Mouse (Mus musculus): Measurements from ENCODE around the gene Vmn1r55. TPM values are rescaled to one million over a fixed set of nuclear protein-coding genes. Genes with fewer than 3 reads are reported as not detected.
"Not testable (repeated sequence)": the region's sequence is repeated elsewhere in the genome, so short reads cannot be mapped to it uniquely, and the experiment has no call there.

Gene Vmn1r55
- not detected for total RNA-seq (2021)

DNA sequence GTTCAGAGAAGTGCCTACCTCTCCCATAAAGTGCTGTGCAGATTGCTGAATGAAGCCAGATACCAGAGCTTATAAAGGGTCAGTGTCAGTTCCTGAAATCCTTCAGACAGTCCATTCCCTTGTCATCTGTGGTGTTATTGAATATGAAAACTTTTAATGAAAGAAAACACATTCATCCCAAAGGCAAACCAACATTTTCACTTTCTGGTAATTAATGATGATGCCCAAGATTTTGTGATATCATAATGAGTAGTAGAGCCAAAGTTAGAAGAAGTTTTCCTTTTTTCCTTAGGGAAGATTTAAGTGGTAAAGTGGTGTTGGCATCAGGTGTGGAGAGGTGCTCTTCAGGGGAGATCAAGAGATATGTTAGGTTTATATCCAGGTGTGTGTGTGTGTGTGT, at the start of gene Vmn1r55:
Vmn1r55 (minus strand) TSS at position 101 of the 400 bp plus-strand sequence.
- intact Hi-C loops (cut with DNase I); DNase-seq (ENCODE audit: low spot score in 2 of 2): not testable (repeated sequence)

DNA sequence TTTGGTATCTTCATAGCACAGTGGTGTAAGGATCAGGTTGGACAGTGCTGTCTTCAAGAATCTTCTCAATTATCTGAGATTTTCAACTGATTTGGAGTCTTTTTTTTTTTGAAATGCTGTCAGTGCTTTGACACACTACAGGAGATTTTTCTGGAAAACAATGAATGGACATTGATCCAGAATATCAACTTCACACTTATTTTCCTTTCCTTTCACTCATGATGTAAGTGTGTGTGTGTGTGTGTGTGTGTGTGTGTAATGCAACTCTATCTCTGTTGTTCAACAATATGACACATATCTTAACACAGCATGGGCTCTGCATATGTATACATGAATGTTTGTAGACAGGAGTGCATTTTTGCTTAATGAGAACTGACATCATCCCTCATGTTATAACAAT, 47.2 kb upstream of the Vmn1r55 start, which contains the start of gene Vmn1r56:
Vmn1r56 (minus strand) TSS at position 101 of the 400 bp plus-strand sequence.
- intact Hi-C loops (cut with DNase I); DNase-seq (ENCODE audit: low spot score in 2 of 2): not testable (repeated sequence)

DNA sequence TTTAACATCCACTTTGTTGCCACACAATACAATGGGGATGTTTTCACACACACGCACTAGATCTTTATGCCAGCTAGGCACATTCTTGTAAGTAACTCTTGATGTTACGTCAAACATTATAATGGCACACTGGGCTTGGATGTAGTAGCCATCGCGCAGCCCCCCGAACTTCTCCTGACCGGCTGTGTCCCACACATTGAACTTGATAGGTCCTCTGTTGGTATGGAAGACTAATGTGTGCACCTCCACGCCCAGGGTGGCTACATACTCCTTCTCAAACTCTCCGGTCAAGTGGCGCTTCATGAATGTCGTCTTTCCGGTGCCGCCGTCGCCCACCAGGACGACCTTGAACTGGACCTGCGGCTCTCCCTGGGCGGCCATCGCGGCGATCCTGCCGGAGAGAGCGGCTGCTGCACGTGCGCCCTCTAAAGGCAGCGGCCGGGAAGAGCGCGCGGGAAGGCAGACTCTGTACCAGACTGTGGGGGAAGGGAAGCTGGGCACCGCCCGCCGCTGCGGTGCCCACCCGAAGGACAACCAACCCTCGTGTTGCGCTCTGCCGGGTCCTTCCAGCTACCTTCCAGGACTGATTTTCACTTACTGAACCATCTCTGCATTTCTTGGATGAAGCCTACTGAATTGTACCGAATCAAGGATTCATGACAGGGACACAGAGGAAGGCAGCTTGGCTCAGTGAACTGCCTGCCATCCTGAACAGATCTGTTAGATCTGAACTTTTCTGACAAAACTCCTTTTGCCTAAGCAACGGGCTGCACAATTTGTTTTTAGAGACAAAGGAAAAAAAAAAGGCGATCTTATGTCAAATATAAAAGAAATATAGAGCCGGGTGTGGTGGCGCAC, 23.7 kb downstream of the Vmn1r55 start, which contains the start of gene Rasl2-9:
Rasl2-9 (minus strand) TSS at position 402 of the 858 bp plus-strand sequence.
- peak; percentile 77 to 82 for DNase-seq (ENCODE audit: low spot score in 2 of 2)
- intact Hi-C loops (cut with DNase I) = loop anchor here (2.0 kb wide), 1 partner anchor 45 kb away; the partner anchor contains the start of gene Epn1

DNA sequence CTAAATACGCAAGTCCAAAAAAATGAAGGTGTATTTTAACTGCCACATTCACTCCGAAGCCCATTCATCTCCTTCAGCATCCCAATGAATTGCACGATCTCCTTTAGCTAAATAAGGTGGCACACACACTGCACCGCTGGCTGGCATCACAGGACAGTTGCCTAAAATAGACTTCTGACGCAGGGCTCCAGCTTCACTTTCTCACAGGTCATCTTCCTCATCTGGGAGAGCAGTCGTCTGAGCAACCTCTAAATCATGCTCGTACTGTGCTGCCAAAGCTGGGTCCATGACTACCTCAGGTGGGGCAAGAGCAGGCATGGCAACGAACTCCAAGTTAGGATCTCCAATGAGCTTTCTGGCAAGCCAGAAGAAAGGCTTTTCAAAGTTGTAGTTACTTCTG, 24.4 kb downstream of the Vmn1r55 start:
- DNase-seq (ENCODE audit: low spot score in 2 of 2) = no peak
- intact Hi-C loops (cut with DNase I) = loop anchor here (2.0 kb wide), 1 partner anchor 44 kb away; the partner anchor contains the start of gene Epn1

GRCm38 (mm10) chr7:5116850-5117249, 32.6 kb downstream of the Vmn1r55 start, which contains the start of gene Rfpl4:
Rfpl4 (minus strand) TSS chr7:5116950.
- intact Hi-C loops (cut with DNase I) = no loop called here
- no peak for DNase-seq (ENCODE audit: low spot score in 2 of 2)

GRCm38 (mm10) chr7:5112701-5113100, 36.8 kb downstream of the Vmn1r55 start:
- no peak for DNase-seq (ENCODE audit: low spot score in 2 of 2)
- intact Hi-C loops (cut with DNase I) = no loop called here

DNA sequence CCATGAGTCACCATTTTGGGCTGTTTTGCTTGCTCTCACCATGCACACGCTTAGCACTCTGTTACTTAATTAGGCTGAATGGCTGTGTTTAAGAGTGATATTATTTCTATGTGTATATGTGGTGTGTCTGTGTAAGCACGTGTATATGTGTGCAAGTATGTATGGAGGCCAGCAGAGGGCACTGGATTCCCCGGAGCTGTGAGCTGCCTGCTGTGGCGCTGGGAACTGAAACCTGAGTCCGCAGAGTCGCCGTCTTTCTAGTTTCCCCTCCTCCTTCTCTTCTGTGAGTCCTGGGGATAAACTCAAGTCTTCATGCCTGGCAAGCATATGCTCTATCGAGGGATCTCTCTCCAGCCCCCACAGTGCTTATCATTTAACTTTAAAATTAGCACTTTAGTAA, 40.2 kb downstream of the Vmn1r55 start:
- no peak for DNase-seq (ENCODE audit: low spot score in 2 of 2)
- intact Hi-C loops (cut with DNase I) = no loop called here

GRCm38 (mm10) chr7:5108272-5108671, 41.2 kb downstream of the Vmn1r55 start:
- intact Hi-C loops (cut with DNase I) = no loop called here
- no peak for DNase-seq (ENCODE audit: low spot score in 2 of 2)

DNA sequence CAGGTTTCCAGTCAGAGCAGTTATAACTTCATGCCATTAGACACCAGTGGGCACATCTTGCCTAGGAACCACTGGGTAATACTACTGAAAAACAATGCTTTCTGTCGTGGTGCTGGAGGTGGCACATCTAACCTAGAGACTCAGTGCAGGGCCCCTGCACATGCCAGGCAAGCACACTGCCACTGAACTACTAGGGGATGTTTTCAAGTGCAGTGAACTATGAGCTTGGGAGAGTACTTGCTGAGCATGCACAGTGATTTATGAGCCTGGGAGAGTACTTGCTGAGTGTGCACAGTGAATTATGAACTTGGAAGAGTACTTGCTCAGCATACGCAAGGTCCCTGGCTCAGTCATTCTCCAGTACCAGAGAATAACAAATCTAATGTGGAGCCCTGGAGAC, 46.9 kb downstream of the Vmn1r55 start:
- DNase-seq (ENCODE audit: low spot score in 2 of 2) = no peak
- intact Hi-C loops (cut with DNase I) = no loop called here

GRCm38 (mm10) chr7:5101066-5101663, 48.3 kb downstream of the Vmn1r55 start:
- intact Hi-C loops (cut with DNase I) = no loop called here
- DNase-seq (ENCODE audit: low spot score in 2 of 2) = peak in 1 of 2 experiments; percentile 46

GRCm38 (mm10) chr7:5099796-5100195, 49.7 kb downstream of the Vmn1r55 start:
- DNase-seq (ENCODE audit: low spot score in 2 of 2) = peak in 1 of 2 experiments; percentile 42
- intact Hi-C loops (cut with DNase I) = no loop called here

GRCm38 (mm10) chr7:5098769-5099168, 50.7 kb downstream of the Vmn1r55 start:
- intact Hi-C loops (cut with DNase I) = no loop called here
- no peak for DNase-seq (ENCODE audit: low spot score in 2 of 2)

GRCm38 (mm10) chr7:5092831-5093510, 56.5 kb downstream of the Vmn1r55 start:
- intact Hi-C loops (cut with DNase I) = no loop called here
- DNase-seq (ENCODE audit: low spot score in 2 of 2) = peak in 1 of 2 experiments; percentile 71

DNA sequence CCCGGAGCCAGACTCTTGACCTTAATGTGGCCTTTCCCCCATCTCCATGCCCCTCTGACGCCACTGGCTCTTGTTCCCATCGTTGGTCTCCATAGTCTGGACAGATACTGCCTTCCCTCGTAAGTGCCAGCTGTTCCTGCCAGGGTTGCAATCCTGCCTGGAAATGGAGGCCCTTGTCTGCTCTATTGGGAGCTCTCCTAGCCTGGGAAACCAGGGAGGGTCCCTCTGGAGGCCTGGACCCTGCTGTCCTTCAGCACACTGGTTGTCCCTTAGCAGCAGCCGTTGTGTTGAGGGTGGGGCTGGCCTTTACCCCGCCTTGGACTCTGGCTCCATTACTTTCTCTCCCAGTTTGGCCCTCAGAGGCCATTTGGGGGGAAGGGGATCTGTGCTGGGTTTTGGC, 57.1 kb downstream of the Vmn1r55 start:
- intact Hi-C loops (cut with DNase I) = no loop called here
- no peak for DNase-seq (ENCODE audit: low spot score in 2 of 2)

DNA sequence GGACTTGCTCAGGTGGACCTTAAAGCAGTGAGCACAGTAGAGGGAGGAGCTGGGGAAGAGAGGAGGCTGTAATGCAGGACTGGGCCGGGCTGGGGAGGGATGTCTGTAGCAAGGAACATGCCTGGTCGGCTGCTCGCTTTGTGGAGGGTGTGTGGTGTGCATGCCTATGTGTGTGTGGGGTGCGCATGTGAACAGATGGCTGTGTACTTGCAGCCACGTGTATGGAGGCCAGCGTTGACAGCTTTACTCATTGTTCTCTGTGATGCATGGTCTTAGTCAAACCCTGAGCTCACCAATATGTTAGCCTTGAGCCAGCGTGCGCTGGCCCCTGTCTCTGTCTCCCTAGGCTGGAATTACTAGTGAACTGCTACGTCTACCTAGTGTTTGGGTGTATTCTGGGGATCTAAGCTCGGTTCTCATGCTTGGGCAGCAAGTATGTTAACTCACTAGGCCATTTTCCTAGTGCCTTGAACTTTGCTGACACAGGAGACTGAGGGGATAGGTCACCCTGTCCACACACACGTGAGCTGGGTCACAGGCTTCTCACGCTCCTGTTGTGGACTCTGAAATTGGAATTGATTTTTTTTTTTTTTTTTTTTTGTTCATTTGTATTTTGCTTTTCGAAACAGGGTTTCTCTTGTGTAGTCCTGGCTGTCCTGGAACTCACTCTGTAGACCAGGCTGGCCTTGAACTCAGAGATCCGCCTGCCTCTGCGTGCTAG, 58.3 kb downstream of the Vmn1r55 start:
- DNase-seq (ENCODE audit: low spot score in 2 of 2) = peak; percentile 41 to 78
- intact Hi-C loops (cut with DNase I) = no loop called here

DNA sequence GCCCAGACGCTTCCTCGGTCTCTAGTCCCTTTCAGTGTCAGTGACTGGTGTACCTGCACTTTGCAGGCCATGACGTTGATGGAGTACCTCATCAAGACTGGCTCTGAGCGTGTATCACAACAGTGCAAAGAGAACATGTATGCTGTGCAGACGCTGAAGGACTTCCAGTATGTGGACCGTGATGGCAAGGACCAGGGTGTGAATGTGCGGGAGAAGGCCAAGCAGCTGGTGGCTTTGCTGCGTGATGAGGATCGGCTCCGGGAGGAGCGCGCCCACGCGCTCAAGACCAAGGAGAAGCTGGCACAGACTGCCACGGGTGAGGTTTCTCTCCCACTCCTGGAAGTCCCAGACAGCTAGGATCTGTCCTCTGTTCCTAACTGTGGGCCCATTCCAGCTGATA, 59.6 kb downstream of the Vmn1r55 start:
- DNase-seq (ENCODE audit: low spot score in 2 of 2) = peak; percentile 51 to 82
- intact Hi-C loops (cut with DNase I) = loop anchor here (10.0 kb wide), 1 partner anchor 1085 kb away; the partner anchor contains the start of gene Zfp444

DNA sequence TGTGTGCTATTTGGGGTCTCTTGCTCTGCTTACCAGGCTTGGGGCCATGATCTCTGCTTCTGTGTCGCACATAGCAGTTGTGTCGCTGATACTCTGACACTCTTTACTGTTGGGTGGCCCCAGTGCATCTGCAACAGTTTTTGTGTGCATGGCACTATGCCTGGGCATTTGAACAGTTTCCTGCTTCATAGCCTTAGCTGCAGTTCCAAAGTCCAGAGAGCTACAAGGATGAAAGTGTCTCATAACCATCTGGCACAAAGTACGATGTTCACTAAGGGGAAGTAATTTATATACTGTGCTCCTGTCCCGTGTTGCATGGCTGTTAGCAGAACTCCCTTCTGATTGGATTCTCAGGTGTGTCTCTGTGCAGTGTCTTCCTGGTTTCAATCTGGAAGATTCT, 61.6 kb downstream of the Vmn1r55 start:
- intact Hi-C loops (cut with DNase I) = loop anchor here (10.0 kb wide), 1 partner anchor 1087 kb away; the partner anchor contains the start of gene Zfp444
- DNase-seq (ENCODE audit: low spot score in 2 of 2) = no peak

DNA sequence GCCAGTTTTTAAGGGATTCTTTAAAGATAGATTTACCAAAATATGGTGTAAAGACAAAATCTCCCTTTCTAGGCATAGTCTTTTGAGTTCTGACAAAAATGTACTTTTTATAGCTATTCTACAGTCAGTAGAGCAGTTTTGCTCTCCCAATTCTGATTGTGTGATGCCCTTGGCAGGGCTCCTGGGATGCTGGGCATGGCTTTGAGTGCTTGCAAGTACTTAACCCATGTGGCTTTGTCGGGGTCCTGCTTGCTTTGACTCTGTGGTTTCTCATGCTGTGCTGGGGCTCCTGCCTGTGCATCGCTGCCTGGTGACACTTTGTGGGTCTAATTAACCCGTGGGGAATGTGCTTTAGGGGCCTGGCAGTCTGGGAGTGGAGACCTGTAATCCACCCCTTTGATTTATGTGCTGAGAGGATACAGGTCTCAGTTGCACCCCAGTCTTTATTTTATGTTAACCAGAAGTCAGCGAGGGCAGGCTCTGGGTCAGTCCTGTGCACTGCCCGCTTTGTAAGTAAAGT, 62.5 kb downstream of the Vmn1r55 start:
- intact Hi-C loops (cut with DNase I) = loop anchor here (10.0 kb wide), 1 partner anchor 1088 kb away; the partner anchor contains the start of gene Zfp444
- DNase-seq (ENCODE audit: low spot score in 2 of 2) = no peak

DNA sequence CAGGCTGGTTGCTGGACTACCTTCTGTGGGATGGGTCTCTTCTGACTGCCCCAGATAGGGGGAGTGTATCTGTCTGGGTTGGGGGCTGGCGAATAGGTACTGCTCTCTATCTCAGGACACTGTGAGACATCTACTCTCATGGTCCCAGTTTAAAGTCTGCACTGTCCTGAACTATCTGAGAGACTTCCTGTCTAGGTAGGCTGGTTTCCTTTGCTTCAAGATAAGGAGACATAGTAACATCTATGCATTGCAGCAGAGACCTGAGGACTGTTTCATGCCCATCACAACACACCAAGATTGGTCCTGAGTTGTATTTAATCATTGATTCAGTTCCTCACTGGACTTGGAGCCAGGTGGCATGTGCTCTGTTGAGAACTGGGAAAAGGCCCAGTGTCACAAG, 64.0 kb downstream of the Vmn1r55 start:
- no peak for DNase-seq (ENCODE audit: low spot score in 2 of 2)

More for the DNA sequence above, 64.0 kb downstream of the Vmn1r55 start:
- intact Hi-C loops (cut with DNase I) = loop anchor here (10.0 kb wide), 1 partner anchor 1089 kb away; the partner anchor contains the start of gene Zfp444
